Mouse (Mus musculus): ENCODE measurements at regions not wholly inside any gene's neighbourhood (a gene's known extent, or its start where the extent isn't known, plus 50 kb on each side); places are given as distances from the start of the nearest gene placed in this dataset.
A peak's percentile ranks its signal among the peaks of the same experiment; 100 is the strongest.

DNA sequence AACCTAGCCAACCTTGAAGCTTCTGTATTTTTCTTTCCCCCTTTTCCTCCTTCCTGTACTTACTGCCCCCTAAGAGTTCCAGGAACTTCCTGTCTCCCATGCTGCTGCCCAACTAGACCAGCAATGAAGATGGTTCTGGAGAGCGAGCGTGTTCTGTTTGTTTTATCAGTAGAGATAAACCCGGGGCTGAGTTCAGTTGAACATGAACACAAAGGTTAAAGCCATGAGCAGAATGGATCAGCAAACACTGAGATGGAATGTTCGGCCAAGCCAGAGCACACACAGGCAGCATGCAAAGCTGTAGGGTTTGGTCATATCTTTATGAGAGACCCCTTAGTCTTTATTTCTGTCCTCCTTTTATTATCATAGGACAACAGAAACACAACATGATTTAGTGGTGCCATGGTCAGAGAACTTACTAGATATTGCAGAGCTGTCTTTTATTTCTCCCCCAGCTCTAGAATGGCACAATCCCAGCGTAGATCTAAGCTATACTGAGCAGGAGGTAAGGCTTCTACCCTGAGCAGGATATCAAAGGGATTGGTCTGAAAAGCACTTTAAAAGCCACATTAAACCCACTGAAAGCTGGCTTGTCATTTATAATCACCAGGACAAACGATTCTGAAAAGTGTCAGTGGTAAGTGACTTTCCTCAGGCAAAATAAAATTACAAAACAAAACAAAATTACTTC, 105.9 kb upstream of the Peli1 start:
- no peak for DNase-seq (ENCODE audit: low spot score)

DNA sequence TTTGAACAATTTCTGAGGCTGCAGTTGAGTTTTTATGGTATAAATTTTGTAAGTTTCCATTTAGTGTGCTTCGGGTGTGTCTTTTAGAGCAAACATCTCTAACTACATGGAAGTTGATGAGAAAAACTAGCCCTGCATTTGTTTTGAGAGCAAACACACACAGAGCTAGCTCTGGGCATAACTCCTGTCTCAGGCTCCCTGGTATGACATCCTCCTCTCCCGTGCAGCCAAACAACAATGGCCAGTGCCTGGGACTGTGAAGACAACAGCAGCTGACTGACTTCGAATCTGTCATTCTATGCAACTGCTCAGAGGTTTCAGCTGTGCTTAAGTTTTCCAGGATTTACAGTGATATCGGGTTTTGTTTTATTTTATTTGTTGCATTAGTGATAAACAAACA, 105.3 kb upstream of the Peli1 start:
- no peak for DNase-seq (ENCODE audit: low spot score)

DNA sequence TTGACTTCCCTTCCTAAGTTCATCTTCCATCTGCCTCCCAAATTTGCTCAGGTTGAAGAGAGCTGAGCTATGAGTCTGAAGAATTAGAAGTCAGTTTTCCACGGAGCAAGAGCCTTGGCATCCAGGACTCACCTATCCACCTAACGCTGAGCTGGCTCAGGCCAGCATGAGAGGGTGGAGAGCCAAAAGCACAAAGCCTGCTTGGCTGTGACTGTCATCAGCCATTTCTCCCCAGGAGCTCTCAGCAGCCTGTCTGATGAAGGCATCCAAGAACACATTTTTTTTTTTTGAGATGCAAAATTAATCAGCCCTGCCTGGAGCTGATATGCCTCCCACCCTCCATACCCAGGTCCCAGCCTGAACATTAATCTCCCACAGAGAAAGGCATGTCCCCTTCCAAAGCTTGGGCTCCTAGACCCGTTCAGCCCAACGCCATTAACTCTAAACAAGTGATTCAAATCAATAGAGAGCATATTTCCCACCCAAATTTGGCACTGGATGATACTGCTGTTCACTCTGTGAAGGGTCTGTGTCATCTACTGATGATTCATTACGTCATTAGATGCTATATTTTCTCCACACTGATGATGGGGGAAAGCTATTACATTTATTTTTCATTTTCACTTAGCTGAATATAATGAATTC, 103.8 kb upstream of the Peli1 start:
- DNase-seq (ENCODE audit: low spot score) = no peak

DNA sequence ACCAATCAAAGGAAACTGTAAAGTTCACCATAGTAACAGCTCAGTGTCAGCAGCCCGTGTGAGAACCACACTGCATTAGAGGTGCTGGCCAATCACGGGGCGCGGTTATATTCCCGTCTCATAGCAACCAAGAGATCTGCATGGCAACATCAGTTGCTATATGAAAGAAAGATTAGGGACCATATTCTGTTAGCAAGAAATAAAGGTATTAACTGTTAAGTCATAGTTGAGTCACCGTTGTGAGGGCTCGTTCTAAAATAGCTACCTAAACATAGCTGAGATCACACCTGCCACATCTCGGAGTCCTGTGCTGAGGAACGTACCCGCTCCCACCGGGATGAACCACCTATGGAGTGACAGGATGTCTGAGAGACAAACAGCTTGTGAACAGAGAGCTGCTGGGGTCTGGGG, 103.2 kb upstream of the Peli1 start:
- no peak for DNase-seq (ENCODE audit: low spot score)

DNA sequence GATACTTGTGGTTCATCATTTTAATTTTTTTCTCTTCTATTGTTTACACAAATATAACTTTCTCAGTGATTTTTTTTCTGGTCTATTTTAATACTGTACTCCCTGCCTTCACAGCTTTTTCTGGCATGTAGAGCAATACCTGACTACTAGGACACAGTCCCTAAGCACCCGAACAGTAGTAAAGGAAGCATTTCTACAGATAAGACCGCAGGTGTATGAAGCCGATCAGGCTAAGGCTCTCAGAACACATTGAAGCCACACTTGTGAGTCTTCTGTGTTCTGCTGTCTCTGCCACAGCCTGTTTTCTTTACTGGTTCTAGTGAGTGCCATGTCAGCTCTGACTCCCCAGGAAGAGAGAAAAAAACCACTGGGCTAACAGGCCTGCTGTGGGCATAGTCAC, 102.2 kb upstream of the Peli1 start:
- no peak for DNase-seq (ENCODE audit: low spot score)

DNA sequence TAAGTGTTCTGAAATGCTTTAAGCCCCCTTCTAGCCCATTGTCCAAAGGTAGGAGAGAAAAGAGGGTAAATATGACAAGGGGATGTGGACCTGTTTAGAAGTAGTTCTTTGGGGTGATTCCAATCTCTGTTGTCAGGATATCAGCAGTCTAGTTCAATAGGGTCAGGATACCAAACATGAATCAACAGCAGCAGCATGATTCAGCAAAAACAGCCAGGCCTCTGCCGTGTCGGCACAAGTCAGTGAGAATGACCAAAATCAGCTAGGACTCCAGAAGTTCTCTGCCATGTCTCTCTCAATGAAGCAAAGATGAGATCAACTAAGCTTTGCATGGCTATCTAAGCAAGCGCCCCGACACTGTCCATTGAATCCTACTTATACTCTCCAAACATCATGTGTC, 97.5 kb upstream of the Peli1 start:
- DNase-seq (ENCODE audit: low spot score) = no peak

DNA sequence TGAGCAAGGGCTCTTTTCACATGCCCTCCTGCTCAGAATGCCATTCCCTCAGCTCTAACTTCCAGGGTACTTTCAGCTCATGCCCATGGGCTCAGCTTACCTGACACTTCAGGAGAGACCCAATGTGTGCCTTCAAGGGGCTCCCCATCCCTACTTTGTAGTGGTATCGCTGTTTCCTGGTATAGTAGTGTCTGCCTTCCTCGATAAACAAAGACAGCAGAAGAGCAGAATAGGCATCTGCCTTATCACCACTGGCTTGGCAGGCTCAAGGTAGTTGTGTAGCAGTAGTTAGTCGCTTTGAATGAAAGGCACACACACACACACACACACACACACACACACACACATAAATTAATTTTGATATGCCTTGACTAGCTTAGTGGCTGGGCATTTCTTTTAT, 89.7 kb upstream of the Peli1 start:
- DNase-seq (ENCODE audit: low spot score) = peak; percentile 14

DNA sequence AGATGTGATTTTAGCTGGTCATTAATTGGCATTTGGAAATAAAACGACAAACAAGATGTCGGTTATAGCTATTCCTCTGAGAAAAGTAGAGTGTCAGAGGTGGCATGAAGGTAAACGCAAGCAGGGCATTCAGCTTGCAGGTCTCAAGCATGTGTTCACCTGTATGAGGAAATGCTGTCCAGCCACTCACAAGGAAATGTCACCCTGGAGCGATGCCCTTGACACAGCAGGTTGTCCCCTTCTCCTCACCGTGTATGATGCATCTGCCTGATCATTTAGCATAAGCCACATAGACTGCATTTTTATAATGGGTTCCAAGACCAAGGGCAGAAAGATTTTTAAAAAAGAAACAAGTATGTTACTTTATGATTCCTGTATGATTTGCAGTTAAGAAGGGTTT, 83.9 kb upstream of the Peli1 start:
- DNase-seq (ENCODE audit: low spot score) = no peak

DNA sequence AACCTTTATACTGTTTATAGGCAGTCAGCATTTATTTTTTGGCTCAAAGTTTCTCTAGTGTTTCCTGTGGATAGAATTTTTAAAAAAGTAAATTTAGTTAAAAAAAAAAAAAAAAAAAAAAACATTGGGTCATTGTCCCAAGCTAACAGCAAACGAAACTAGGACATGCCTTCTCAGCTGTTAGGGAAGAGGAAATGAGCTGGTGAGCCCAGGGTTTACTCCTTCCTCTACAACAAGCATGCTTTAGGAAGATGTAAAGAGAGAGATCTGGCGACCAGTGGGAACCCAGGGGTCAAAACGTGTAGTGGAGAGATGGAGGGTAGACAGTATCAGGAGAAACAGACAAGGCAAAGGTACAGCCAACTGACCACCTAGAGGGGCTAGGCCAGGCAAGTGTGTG, 81.6 kb upstream of the Peli1 start:
- no peak for DNase-seq (ENCODE audit: low spot score)

DNA sequence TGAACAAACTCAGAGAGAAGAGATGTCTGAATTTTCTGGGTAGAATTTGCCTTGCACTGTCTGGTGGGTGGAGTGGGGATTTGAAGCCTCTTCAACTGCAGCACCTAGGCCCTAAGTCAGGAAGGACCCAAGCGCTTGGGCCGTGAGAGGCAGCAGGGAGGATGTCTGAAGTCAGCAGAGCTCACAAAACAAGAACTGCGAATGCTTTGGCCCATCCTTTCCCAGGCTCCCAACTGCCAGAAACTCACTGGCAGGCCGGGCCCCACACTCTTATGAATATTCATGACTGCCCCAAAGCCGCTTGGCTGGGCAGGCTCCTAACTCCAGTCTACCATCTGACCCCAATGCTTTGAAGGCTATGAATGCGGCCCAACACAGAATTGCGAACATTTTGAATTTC, 80.2 kb upstream of the Peli1 start:
- DNase-seq (ENCODE audit: low spot score) = no peak

DNA sequence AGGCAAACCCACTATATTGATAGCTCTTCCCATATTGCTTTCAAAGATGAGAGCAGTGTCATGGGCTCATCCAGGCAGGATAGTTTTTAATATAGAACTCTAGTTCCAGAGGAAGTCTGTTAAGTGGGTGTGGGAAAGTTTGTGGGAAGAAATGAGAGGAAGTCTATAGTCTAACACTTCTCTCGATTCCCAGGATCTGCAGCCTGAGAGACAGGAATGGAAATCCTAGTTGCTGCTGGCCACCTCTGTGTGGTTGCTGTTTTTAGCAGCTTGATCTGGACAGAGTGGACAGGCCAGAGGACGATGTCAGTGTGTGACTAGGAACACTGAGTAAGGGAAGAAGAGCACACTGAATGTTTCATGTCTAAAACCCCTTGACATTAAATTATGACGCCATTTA, 76.8 kb upstream of the Peli1 start:
- DNase-seq (ENCODE audit: low spot score) = no peak

DNA sequence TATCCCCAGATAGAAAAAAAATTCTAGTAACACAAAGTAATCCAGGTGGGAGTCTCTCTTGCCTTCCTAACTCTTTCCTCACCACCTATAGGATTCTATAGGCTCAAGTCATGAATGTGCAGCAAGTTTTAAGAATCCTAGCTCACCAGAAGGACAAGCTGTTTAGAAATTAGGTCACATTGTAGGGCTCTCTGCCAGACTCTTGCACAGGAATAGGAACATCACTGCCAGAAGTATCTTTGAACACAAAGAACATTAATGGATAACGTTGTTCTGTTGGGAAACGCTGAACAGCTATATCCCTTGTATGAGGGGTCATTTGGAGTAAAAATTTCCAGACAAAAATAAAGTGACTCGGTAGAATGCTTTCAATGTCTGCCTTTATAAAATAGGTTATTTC, 75.6 kb upstream of the Peli1 start:
- peak; percentile 54 for DNase-seq (ENCODE audit: low spot score)

DNA sequence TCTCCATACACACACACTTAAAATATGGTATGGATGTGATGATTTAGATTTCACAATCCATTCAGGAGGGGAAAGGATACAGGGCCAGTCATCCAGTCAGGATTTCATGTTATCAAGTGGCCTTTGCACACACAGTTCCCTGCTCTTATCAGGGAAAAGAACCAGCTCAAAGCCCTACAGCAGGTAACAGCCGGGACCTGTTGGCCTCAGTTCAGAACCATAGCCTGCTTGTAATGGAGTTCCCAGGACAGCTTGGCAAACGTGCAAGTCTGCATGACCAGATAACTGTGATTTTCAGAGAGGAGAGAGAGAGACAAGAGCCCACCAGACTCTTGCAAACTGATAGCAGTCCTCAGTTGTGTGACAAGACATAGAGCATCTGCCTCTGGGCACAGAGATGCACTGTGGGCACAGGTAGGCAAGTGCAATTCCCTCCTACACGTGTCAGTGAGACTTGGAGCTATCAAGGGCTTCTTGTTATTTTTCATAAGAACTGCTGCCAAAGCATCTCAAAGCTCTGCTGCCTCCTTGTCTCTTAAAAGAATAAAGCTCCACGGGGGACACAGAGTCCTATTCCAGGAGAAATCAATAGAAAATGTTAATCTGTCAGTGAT, 74.9 kb upstream of the Peli1 start:
- DNase-seq (ENCODE audit: low spot score) = no peak

DNA sequence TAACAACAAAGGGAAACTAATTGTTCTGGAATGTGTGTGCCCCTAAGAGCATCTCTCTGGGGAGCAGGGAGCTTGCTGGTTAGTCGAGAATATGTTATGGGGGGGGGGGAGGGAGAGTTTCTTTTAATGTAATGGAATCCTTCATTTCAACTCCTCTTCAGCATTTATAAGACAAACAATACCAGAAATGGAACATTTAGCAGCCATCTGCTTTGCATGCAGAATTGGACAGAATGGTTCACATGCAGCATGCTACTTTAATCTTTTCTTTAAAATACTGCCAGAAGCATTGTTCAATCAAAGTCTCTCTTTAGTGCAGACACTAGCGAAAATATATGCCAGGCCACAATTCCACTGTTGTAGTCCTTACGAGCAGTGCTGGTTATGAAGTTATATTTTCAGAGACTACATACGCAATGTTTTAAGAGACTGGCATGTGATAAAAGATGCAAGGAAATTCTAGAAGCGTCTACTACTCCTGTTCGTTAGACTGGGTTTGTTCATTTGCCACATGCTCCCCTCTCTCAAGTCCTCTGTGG, 74.2 kb upstream of the Peli1 start:
- no peak for DNase-seq (ENCODE audit: low spot score)

DNA sequence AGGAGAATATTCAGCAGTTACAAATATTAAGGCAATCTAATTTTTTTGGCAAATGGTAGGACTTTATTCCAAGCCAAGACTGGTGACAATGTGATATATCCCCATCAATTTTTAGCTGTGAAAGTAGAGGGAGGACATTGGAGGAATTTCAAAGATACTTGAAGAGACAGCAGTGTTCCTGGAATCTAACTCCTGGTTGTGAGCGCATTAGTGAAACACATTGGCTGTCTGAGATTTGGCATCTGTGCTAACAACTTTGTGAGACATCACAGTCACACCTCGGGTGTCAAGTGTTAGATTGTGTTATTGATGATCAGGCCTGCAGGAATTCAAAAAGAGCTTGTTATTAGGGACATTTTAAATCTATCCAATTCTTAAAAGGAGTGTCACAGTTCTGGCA, 71.3 kb upstream of the Peli1 start:
- DNase-seq (ENCODE audit: low spot score) = no peak

DNA sequence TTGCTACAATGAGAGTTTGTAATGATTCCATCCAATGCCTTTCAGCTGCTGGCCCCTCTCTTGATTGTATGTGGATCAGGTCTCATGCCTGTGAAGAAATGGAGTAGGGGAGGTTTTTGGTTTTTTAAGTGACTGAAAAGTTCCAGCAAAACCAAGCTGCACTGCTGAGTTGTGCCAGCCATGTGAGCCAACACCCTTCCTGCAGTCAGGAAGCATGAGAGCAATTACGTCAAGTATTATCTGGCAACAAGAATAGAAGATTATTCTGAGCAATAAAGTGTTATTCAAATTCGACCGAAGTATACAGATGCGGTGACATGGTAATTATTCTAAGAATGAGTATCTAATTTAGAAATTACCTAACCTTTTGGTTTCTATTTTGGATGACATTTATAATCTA, 67.0 kb upstream of the Peli1 start:
- DNase-seq (ENCODE audit: low spot score) = no peak

DNA sequence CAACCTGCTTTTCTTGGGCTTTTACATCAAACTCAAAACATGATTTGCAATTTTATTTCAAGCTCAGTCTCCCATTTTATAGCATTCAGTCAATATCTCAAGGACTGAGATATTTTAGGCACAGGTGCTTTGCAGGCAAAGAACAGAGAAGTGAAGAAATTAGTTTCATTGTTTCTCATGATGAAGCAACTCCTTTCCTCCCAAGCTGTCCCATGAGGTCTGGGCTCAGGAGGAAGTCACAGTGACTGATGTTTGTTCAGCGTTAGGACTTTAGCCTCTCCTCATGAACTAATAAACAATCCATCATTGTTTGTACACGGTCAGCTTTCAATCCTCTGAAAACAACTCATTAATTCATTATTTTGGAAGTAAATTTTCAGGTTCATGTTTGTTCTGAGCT, 66.6 kb upstream of the Peli1 start:
- no peak for DNase-seq (ENCODE audit: low spot score)

DNA sequence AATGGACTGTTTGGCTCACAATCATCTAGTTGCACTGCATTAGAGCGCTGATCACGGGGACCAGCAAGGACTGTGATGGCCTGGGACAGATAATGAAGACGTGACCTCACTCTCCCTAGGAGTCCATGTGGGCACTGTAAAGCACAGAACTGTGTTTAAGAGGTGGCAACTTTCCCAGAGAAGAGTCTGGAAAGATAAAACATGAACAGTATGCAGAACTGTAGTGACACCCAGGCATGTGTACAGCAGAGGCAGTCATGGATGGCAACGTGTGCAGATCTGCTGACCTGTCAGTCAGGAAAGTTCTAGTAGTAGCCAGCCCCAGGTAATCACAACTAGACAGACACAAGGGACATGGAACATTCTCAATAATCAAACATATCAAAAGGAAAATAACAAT, 63.8 kb upstream of the Peli1 start:
- DNase-seq (ENCODE audit: low spot score) = no peak

DNA sequence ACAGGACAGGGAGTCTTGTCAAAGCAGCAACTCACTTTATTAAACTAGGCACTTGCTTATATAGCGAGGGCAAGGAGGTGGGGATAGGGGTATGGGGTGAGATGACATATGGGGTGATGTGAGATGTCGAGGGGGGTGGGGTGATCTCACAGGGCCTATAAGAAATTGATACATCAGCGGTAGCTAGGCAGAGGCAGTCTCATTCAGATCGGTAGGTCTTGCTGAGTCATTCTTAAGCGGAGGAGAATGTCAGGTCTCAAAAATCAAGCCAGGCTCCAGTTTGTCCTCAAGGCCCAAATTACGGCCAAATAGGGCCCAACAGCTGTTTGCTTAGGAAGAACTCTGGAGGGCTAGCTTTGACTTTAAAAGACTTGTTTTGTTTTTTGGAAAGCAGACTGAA, 60.7 kb upstream of the Peli1 start:
- no peak for DNase-seq (ENCODE audit: low spot score)

DNA sequence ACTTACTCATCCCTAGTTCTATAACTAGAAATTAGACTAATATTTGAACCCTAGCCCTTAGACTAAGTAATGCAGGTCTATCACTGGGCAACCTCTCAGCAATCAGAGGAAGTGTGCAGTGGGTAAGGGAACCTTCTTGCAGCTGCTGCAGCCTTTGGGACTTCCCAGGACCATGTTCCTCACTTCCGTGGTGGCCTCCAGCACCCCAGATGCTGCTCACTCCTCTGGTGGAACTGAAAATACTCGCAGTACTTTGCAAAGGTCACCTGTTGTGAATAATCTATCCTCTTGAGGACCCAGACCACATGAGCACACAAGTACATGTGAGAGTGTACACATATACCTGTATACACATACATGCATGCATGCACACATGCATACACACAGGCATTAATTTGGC, 59.3 kb upstream of the Peli1 start:
- no peak for DNase-seq (ENCODE audit: low spot score)

DNA sequence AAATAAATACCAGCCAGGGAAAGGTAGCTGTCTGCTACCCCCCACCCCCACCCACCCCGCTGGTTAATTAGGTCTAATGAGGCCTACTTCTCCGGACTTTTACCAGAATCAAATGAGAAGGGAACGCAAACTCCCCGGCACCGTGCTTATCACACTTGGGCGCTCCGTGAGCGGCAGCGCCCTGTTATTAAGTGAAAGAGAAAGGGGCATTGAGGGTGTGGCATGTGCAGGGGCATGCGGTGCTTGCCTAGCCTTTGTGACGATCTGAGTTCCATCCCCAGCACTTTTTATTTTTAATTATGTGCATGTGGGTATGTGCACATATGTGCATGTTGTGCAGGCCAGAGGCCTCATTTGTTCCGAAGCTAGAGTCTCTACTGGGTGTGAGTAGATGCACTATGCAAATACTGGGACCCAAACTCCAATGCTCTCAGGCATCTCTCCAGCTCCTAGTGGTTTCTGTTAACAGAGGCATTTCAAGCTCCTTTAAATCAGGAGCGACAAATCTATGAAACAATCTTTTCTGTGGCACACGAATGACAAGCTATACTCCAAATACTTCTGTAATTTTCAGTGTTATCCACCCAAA, 57.8 kb upstream of the Peli1 start:
- DNase-seq (ENCODE audit: low spot score) = no peak

DNA sequence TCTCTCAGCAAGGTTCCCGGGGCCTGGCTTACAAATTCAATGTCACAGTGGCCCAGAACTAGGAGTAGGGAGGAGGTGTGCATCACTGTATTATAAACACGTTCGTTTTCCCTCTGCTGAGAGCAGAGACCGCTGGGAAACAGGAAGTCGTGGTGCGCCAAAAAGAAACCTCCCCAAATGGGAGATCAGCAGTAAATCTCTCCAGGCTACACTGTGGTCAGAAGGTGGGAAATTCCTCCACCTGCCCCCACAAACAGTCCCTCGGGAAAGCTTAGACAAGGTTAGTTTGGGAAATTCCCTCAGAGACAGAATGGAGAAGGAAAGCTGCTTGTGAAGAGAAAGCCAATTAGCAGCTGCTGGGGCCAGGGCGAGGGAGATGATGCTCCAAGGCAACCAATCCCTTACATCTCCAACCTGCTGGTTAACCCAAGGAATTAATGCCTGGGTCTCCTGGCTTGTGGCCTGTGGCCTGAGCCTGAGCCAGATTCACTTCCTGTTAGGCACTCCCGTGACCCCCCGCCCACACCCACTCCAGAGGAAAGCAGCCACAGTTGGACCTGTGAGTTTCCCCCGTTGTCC, 57.2 kb upstream of the Peli1 start:
- DNase-seq (ENCODE audit: low spot score) = no peak

Data from adipocyte (in vitro differentiated cells).